Mouse (Mus musculus) limb, embryonic 10.5 days (tissue): Measurements from ENCODE around the gene Pcsk1n. TPM values are rescaled to one million over a fixed set of nuclear protein-coding genes. Genes with fewer than 3 reads are reported as not detected.

ENCODE experiments used
- DNase-seq: peaks from one replicate; pipeline ENCODE4 v3.0.0-alpha.2; 2017; ENCODE audit warnings: low spot score
- H3K27ac ChIP-seq: fragments of 300-500 bp; sonication (generic); 2 replicates; pipeline ENCODE4 v1.5.1; 2016; ENCODE audit warnings: mild to moderate bottlenecking
- H3K27me3 ChIP-seq: fragments of 300-500 bp; sonication (generic); 2 replicates; pipeline ENCODE4 v1.6.1; 2016; ENCODE audit warnings: low read depth, mild to moderate bottlenecking; ENCODE audit not compliant: poor library complexity, severe bottlenecking
- H3K36me3 ChIP-seq: fragments of 300-500 bp; sonication (generic); 2 replicates; pipeline ENCODE4 v1.6.1; 2016; ENCODE audit warnings: mild to moderate bottlenecking, moderate library complexity
- H3K4me1 ChIP-seq: fragments of 300-500 bp; sonication (generic); 2 replicates; pipeline ENCODE4 v1.6.1; 2016
- H3K4me3 ChIP-seq: fragments of 300-500 bp; sonication (generic); 2 replicates; pipeline ENCODE4 v1.5.1; 2016; ENCODE audit warnings: mild to moderate bottlenecking, moderate library complexity
- H3K9me3 ChIP-seq: fragments of 300-500 bp; sonication (generic); replicated peaks from 2 replicates; pipeline ENCODE4 v1.6.1; 2016; ENCODE audit warnings: mild to moderate bottlenecking
- WGBS: fragments of 180-500 bp; shearing (Covaris S2); methylation state at CpG from one replicate; pipeline ENCODE4 v1.1.7; 2016; 5-methylcytosine and 5-hydroxymethylcytosine counted together
- polyA plus RNA-seq: library from polyadenylated mRNA; unstranded; fragments of >200 nt; fragmentation: Nextera tagmentation; extraction: Ambion mirVana; gene quantifications from 2 replicates; pipeline ENCODE4 v1.2.1, GENCODE M21; 2016

The Pcsk1n gene
- polyA plus RNA-seq, 1 experiment from 2014 or later = 0.06 TPM

GRCm38 (mm10) chrX:7958868-7959267, 39.2 kb downstream of the Pcsk1n start:
- Histone ChIP-seq H3K36me3 (no peaks in the 10 kb centered on the region), H3K9me3 (no peaks in the 10 kb centered on the region), H3K27me3 (no peaks in the 10 kb centered on the region), H3K4me3 (no peak overlapping the region), H3K27ac (no peak overlapping the region), H3K4me1 (no peaks in the 10 kb centered on the region)
- no peak for DNase-seq
- WGBS = 92% methylated on average over 9 of the region's 9 CpGs

GRCm38 (mm10) chrX:7963829-7964626, 44.4 kb downstream of the Pcsk1n start:
- Histone ChIP-seq H3K27ac (no peak overlapping the region), H3K27me3 (no peaks in the 10 kb centered on the region), H3K36me3 (no peaks in the 10 kb centered on the region), H3K9me3 (no peaks in the 10 kb centered on the region), H3K4me3 (no peak overlapping the region), H3K4me1 (no peaks in the 10 kb centered on the region)
- no peak for DNase-seq
- WGBS = 77% methylated on average over 7 of the region's 7 CpGs

- no peak for DNase-seq
- H3K9me3 ChIP-seq = no peaks in the 10 kb centered on the region
- H3K36me3 ChIP-seq = no peaks in the 10 kb centered on the region
- H3K4me3 ChIP-seq = no peak overlapping the region
- no peak overlapping the region for H3K27ac ChIP-seq
- no peaks in the 10 kb centered on the region for H3K4me1 ChIP-seq
- no peaks in the 10 kb centered on the region for H3K27me3 ChIP-seq
- WGBS = 76% methylated on average over 4 of the region's 4 CpGs
Measured at GRCm38 (mm10) chrX:7966161-7966560, 46.5 kb downstream of the Pcsk1n start.

GRCm38 (mm10) chrX:7967596-7968201, 48.1 kb downstream of the Pcsk1n start:
- no peaks in the 10 kb centered on the region for H3K4me1 ChIP-seq
- H3K36me3 ChIP-seq = no peaks in the 10 kb centered on the region
- H3K27ac ChIP-seq = no peak overlapping the region
- H3K27me3 ChIP-seq = no peaks in the 10 kb centered on the region
- no peaks in the 10 kb centered on the region for H3K9me3 ChIP-seq
- H3K4me3 ChIP-seq = no peak overlapping the region
- 75% methylated on average over 7 of the region's 9 CpGs for WGBS
- no peak for DNase-seq

GRCm38 (mm10) chrX:7968226-7968625, 48.6 kb downstream of the Pcsk1n start:
- 89% methylated on average over 8 of the region's 8 CpGs for WGBS
- Histone ChIP-seq H3K27me3 (no peaks in the 10 kb centered on the region), H3K9me3 (no peaks in the 10 kb centered on the region), H3K27ac (no peak overlapping the region), H3K4me3 (no peak overlapping the region), H3K4me1 (no peaks in the 10 kb centered on the region), H3K36me3 (no peaks in the 10 kb centered on the region)
- DNase-seq = no peak

- Histone ChIP-seq H3K27me3 (no peaks in the 10 kb centered on the region), H3K4me1 (no peaks in the 10 kb centered on the region), H3K27ac (no peak overlapping the region), H3K9me3 (no peaks in the 10 kb centered on the region), H3K4me3 (no peak overlapping the region), H3K36me3 (no peaks in the 10 kb centered on the region)
- DNase-seq = no peak
- 87% methylated on average over 3 of the region's 3 CpGs for WGBS
Measured at GRCm38 (mm10) chrX:7968899-7969298, 49.3 kb downstream of the Pcsk1n start.

GRCm38 (mm10) chrX:7971292-7971691, 51.7 kb downstream of the Pcsk1n start:
- H3K36me3 ChIP-seq = no peaks in the 10 kb centered on the region
- H3K27ac ChIP-seq = no peak overlapping the region
- WGBS = 63% methylated on average over 4 of the region's 4 CpGs
- H3K9me3 ChIP-seq = no peaks in the 10 kb centered on the region
- H3K4me1 ChIP-seq = no peaks in the 10 kb centered on the region
- H3K27me3 ChIP-seq = no peaks in the 10 kb centered on the region
- no peak for DNase-seq
- H3K4me3 ChIP-seq = no peak overlapping the region

Other genes starting within 250 kb of the Pcsk1n start
- gene Plp2, start 248.4 kb upstream of the Pcsk1n start, polyA plus RNA-seq = 72.6 and 77.7 TPM in 2 replicates
- gene Magix, start 238.6 kb upstream of the Pcsk1n start, polyA plus RNA-seq = 0.08 and 0.13 TPM in 2 replicates
- 40.5 and 48.2 TPM in 2 replicates for gene Gpkow, start 222.7 kb upstream of the Pcsk1n start, polyA plus RNA-seq
- 18.1 and 20.8 TPM in 2 replicates for gene Wdr45, start 205.5 kb upstream of the Pcsk1n start, polyA plus RNA-seq
- not detected in 2 replicates for gene Gm45208, start 197.6 kb upstream of the Pcsk1n start, polyA plus RNA-seq
- gene Praf2, start 191.4 kb upstream of the Pcsk1n start, polyA plus RNA-seq = 74.0 and 79.0 TPM in 2 replicates
- gene Ccdc120, start 168.9 kb upstream of the Pcsk1n start, polyA plus RNA-seq = 21.8 and 21.9 TPM in 2 replicates
- gene Tfe3, start 157.3 kb upstream of the Pcsk1n start, polyA plus RNA-seq = 26.0 and 26.8 TPM in 2 replicates
- 29.5 and 36.3 TPM in 2 replicates for gene Gripap1, start 130.1 kb upstream of the Pcsk1n start, polyA plus RNA-seq
- gene Kcnd1, start 97.5 kb upstream of the Pcsk1n start, polyA plus RNA-seq = 0.85 and 1.2 TPM in 2 replicates
- 41.4 and 47.5 TPM in 2 replicates for gene Otud5, start 78.5 kb upstream of the Pcsk1n start, polyA plus RNA-seq
- 6.2 TPM in 2 replicates for gene Pim2, start 41.6 kb upstream of the Pcsk1n start, polyA plus RNA-seq
- gene Slc35a2, start 35.8 kb upstream of the Pcsk1n start, polyA plus RNA-seq = 23.3 and 24.0 TPM in 2 replicates
- gene Pqbp1, start 20.6 kb upstream of the Pcsk1n start, polyA plus RNA-seq = 131 and 140 TPM in 2 replicates
- 167 and 187 TPM in 2 replicates for gene Timm17b, start 20.5 kb upstream of the Pcsk1n start, polyA plus RNA-seq
- not detected in 2 replicates for gene Gm10491, start 12.0 kb upstream of the Pcsk1n start, polyA plus RNA-seq
- gene Gm10490, start 10.3 kb upstream of the Pcsk1n start, polyA plus RNA-seq = not detected in 2 replicates
- gene Eras, start 8.8 kb downstream of the Pcsk1n start, polyA plus RNA-seq = not detected in 2 replicates
- gene Hdac6, start 28.1 kb downstream of the Pcsk1n start, polyA plus RNA-seq = 39.6 and 52.8 TPM in 2 replicates
- 4.1 and 6.3 TPM in 2 replicates for gene Gata1, start 58.2 kb downstream of the Pcsk1n start, polyA plus RNA-seq
- gene Glod5, start 98.7 kb downstream of the Pcsk1n start, polyA plus RNA-seq = not detected in 2 replicates
- 106 and 111 TPM in 2 replicates for gene Suv39h1, start 154.9 kb downstream of the Pcsk1n start, polyA plus RNA-seq
- gene Was, start 170.7 kb downstream of the Pcsk1n start, polyA plus RNA-seq = 0.14 and 0.18 TPM in 2 replicates
- 13.9 and 18.7 TPM in 2 replicates for gene Wdr13, start 213.1 kb downstream of the Pcsk1n start, polyA plus RNA-seq
- 505 and 510 TPM in 2 replicates for gene Rbm3, start 226.1 kb downstream of the Pcsk1n start, polyA plus RNA-seq